Mouse (Mus musculus): ENCODE results near the gene Mid1. TPM values are rescaled to one million over a fixed set of nuclear protein-coding genes. Genes with fewer than 3 reads are reported as not detected.
A peak's percentile ranks its signal among the peaks of the same experiment; 100 is the strongest.
"Not testable (repeated sequence)": the region's sequence is repeated elsewhere in the genome, so short reads cannot be mapped to it uniquely, and the experiment has no call there.

Mid1 gene
- polyA plus RNA-seq, 1 experiment from 2014 or later = 1.5 TPM

GRCm38 (mm10) chrX:170017333-170018245, 332.6 kb downstream of the Mid1 start:
- DNase-seq (ENCODE audit: low spot score) = peak; percentile 61
- H3K4me1 ChIP-seq (replicated peaks; ENCODE audit: control insufficient read depth, insufficient read depth); H3K27me3 ChIP-seq (ENCODE audit: control insufficient read depth, insufficient read depth, low read length); H3K9ac ChIP-seq (ENCODE audit: low read length): not testable (repeated sequence)
- 54% methylated on average over 27 of the region's 27 CpGs for WGBS
- Histone ChIP-seq H3K4me2 (replicated peaks; ENCODE audit: low read depth) (peak overlapping the region; percentile 8; the same call in 1 of the 2 replicates), H3K27ac (replicated peaks) (0 out of 2 replicates have a peak overlapping the region, but pooled peaks have one; percentile 2), H3K4me3 (ENCODE audit: low read depth, low read length) (peak overlapping the region; percentile 12; the same call in 1 of the 2 replicates), H3K36me3 (ENCODE audit: control insufficient read depth, insufficient read depth, low read length) (peaks cover 19% of the 10 kb centered on the region), H3K9me3 (ENCODE audit: control insufficient read depth, low read length) (peaks cover 14% of the 10 kb centered on the region)
- peak; percentile 83 for TF ChIP-seq CTCF (IDR thresholded peaks at IDR 0.05; ENCODE audit: low read depth)
- peak; percentile 53 for ATAC-seq (ENCODE audit: low FRiP score, low TSS enrichment)

GRCm38 (mm10) chrX:170018571-170019218, 333.7 kb downstream of the Mid1 start:
- TF ChIP-seq CTCF (IDR thresholded peaks at IDR 0.05; ENCODE audit: low read depth) = peak; percentile 47
- H3K4me3 ChIP-seq (ENCODE audit: low read depth, low read length); H3K9ac ChIP-seq (ENCODE audit: low read length); H3K27me3 ChIP-seq (ENCODE audit: control insufficient read depth, insufficient read depth, low read length); H3K4me2 ChIP-seq (replicated peaks; ENCODE audit: low read depth); H3K27ac ChIP-seq (replicated peaks); H3K4me1 ChIP-seq (replicated peaks; ENCODE audit: control insufficient read depth, insufficient read depth): not testable (repeated sequence)
- peak; percentile 73 for DNase-seq (ENCODE audit: low spot score)
- WGBS = 85% methylated on average over 55 of the region's 66 CpGs
- H3K36me3 ChIP-seq (ENCODE audit: control insufficient read depth, insufficient read depth, low read length) = peaks cover 19% of the 10 kb centered on the region
- ATAC-seq (ENCODE audit: low FRiP score, low TSS enrichment) = peak; percentile 92
- H3K9me3 ChIP-seq (ENCODE audit: control insufficient read depth, low read length) = peaks cover 14% of the 10 kb centered on the region

- not testable (repeated sequence) for H3K9ac ChIP-seq (ENCODE audit: low read length); H3K27me3 ChIP-seq (ENCODE audit: control insufficient read depth, insufficient read depth, low read length); H3K27ac ChIP-seq (replicated peaks); H3K4me1 ChIP-seq (replicated peaks; ENCODE audit: control insufficient read depth, insufficient read depth); H3K4me2 ChIP-seq (replicated peaks; ENCODE audit: low read depth)
- WGBS = 85% methylated on average over 30 of the region's 30 CpGs
- peak; percentile 64 for ATAC-seq (ENCODE audit: low FRiP score, low TSS enrichment)
- peaks cover 14% of the 10 kb centered on the region for H3K9me3 ChIP-seq (ENCODE audit: control insufficient read depth, low read length)
- H3K36me3 ChIP-seq (ENCODE audit: control insufficient read depth, insufficient read depth, low read length) = peaks cover 19% of the 10 kb centered on the region
- DNase-seq (ENCODE audit: low spot score) = peak; percentile 61
- H3K4me3 ChIP-seq (ENCODE audit: low read depth, low read length) = 0 out of 2 replicates have a peak overlapping the region, but pooled peaks have one; percentile 3
Observed at GRCm38 (mm10) chrX:170019219-170019953, 334.4 kb downstream of the Mid1 start.

- H3K9ac ChIP-seq (ENCODE audit: low read length); H3K4me3 ChIP-seq (ENCODE audit: low read depth, low read length); H3K4me1 ChIP-seq (replicated peaks; ENCODE audit: control insufficient read depth, insufficient read depth); H3K4me2 ChIP-seq (replicated peaks; ENCODE audit: low read depth); DNase-seq (ENCODE audit: low spot score); ATAC-seq (ENCODE audit: low FRiP score, low TSS enrichment); H3K27me3 ChIP-seq (ENCODE audit: control insufficient read depth, insufficient read depth, low read length); H3K27ac ChIP-seq (replicated peaks): not testable (repeated sequence)
- peaks cover 14% of the 10 kb centered on the region for H3K9me3 ChIP-seq (ENCODE audit: control insufficient read depth, low read length)
- TF ChIP-seq CTCF (IDR thresholded peaks at IDR 0.05; ENCODE audit: low read depth) = peak; percentile 78
- 59% methylated on average over 14 of the region's 14 CpGs for WGBS
- H3K36me3 ChIP-seq (ENCODE audit: control insufficient read depth, insufficient read depth, low read length) = peaks cover 19% of the 10 kb centered on the region
Observed at GRCm38 (mm10) chrX:170019954-170020689, 335.1 kb downstream of the Mid1 start.

- ATAC-seq (ENCODE audit: low FRiP score, low TSS enrichment); H3K4me2 ChIP-seq (replicated peaks; ENCODE audit: low read depth); H3K27me3 ChIP-seq (ENCODE audit: control insufficient read depth, insufficient read depth, low read length); H3K4me1 ChIP-seq (replicated peaks; ENCODE audit: control insufficient read depth, insufficient read depth); H3K27ac ChIP-seq (replicated peaks); H3K9ac ChIP-seq (ENCODE audit: low read length); H3K4me3 ChIP-seq (ENCODE audit: low read depth, low read length): not testable (repeated sequence)
- DNase-seq (ENCODE audit: low spot score) = peak; percentile 78
- 47% methylated on average over 9 of the region's 9 CpGs for WGBS
- Histone ChIP-seq H3K9me3 (ENCODE audit: control insufficient read depth, low read length) (peaks cover 14% of the 10 kb centered on the region), H3K36me3 (ENCODE audit: control insufficient read depth, insufficient read depth, low read length) (peaks cover 19% of the 10 kb centered on the region)
- peak; percentile 99 for TF ChIP-seq CTCF (IDR thresholded peaks at IDR 0.05; ENCODE audit: low read depth)
Observed at GRCm38 (mm10) chrX:170020690-170021050, 335.7 kb downstream of the Mid1 start.

- ATAC-seq (ENCODE audit: low FRiP score, low TSS enrichment); H3K27ac ChIP-seq (replicated peaks); H3K27me3 ChIP-seq (ENCODE audit: control insufficient read depth, insufficient read depth, low read length); H3K4me3 ChIP-seq (ENCODE audit: low read depth, low read length); H3K4me1 ChIP-seq (replicated peaks; ENCODE audit: control insufficient read depth, insufficient read depth); H3K9ac ChIP-seq (ENCODE audit: low read length); H3K4me2 ChIP-seq (replicated peaks; ENCODE audit: low read depth): not testable (repeated sequence)
- 73% methylated on average over 12 of the region's 12 CpGs for WGBS
- peak; percentile 48 for DNase-seq (ENCODE audit: low spot score)
- peaks cover 14% of the 10 kb centered on the region for H3K9me3 ChIP-seq (ENCODE audit: control insufficient read depth, low read length)
- peaks cover 19% of the 10 kb centered on the region for H3K36me3 ChIP-seq (ENCODE audit: control insufficient read depth, insufficient read depth, low read length)
Observed at GRCm38 (mm10) chrX:170021205-170021604, 336.2 kb downstream of the Mid1 start.

Measured in stomach, postnatal 0 days (tissue).